Mouse (Mus musculus) cerebellum, adult 18-20 months (tissue): ENCODE results near the gene Cpa4.

Source experiments
- DNase-seq, 2 experiments: peaks; one replicate each; pipeline ENCODE4 v3.0.0; 2021

Gene Cpa4

GRCm38 (mm10) chr6:30596230-30596898 lies 28.2 kb downstream of the Cpa4 start:
- DNase-seq = no peak

GRCm38 (mm10) chr6:30600033-30600432 lies 31.9 kb downstream of the Cpa4 start:
- no peak for DNase-seq

- no peak for DNase-seq
These were observed 32.8 kb downstream of the Cpa4 start for GRCm38 (mm10) chr6:30600995-30601394.

- no peak for DNase-seq
These were observed 36.2 kb downstream of the Cpa4 start for GRCm38 (mm10) chr6:30604342-30604867.

- no peak for DNase-seq
These were observed 36.9 kb downstream of the Cpa4 start for GRCm38 (mm10) chr6:30605111-30605510.

- no peak for DNase-seq
These were observed 37.5 kb downstream of the Cpa4 start for GRCm38 (mm10) chr6:30605672-30606071.

- no peak for DNase-seq
These were observed 42.5 kb downstream of the Cpa4 start, which contains the start of gene Cpa5 for GRCm38 (mm10) chr6:30610710-30611109. Cpa5 (plus strand) TSS chr6:30611010.

GRCm38 (mm10) chr6:30611212-30611611 lies 43.0 kb downstream of the Cpa4 start:
- DNase-seq = no peak

GRCm38 (mm10) chr6:30614251-30614650 lies 46.1 kb downstream of the Cpa4 start:
- no peak for DNase-seq

- DNase-seq = no peak
These were observed 47.6 kb downstream of the Cpa4 start for GRCm38 (mm10) chr6:30615741-30616140.

- DNase-seq = no peak
These were observed 48.3 kb downstream of the Cpa4 start for GRCm38 (mm10) chr6:30616491-30616941.

- DNase-seq = no peak
These were observed 49.1 kb downstream of the Cpa4 start for GRCm38 (mm10) chr6:30617020-30617958.

- no peak for DNase-seq
These were observed 49.9 kb downstream of the Cpa4 start for GRCm38 (mm10) chr6:30617959-30618590.

- no peak for DNase-seq
These were observed 50.6 kb downstream of the Cpa4 start for GRCm38 (mm10) chr6:30618735-30619134.

GRCm38 (mm10) chr6:30619606-30620005 lies 51.4 kb downstream of the Cpa4 start:
- no peak for DNase-seq

GRCm38 (mm10) chr6:30620591-30620990 lies 52.4 kb downstream of the Cpa4 start:
- DNase-seq = no peak

GRCm38 (mm10) chr6:30620994-30621393 lies 52.8 kb downstream of the Cpa4 start:
- no peak for DNase-seq

- no peak for DNase-seq
These were observed 53.8 kb downstream of the Cpa4 start for GRCm38 (mm10) chr6:30621986-30622389.

- no peak for DNase-seq
These were observed 56.6 kb downstream of the Cpa4 start for GRCm38 (mm10) chr6:30624763-30625162.

GRCm38 (mm10) chr6:30628152-30628551 lies 60.0 kb downstream of the Cpa4 start:
- peak; percentile 16 to 23 for DNase-seq

GRCm38 (mm10) chr6:30629989-30630388 lies 61.8 kb downstream of the Cpa4 start:
- no peak for DNase-seq

- DNase-seq = no peak
These were observed 67.2 kb downstream of the Cpa4 start for GRCm38 (mm10) chr6:30635361-30635862.
